Mouse (Mus musculus): ENCODE measurements around the gene Pigb.

The Pigb gene

DNA sequence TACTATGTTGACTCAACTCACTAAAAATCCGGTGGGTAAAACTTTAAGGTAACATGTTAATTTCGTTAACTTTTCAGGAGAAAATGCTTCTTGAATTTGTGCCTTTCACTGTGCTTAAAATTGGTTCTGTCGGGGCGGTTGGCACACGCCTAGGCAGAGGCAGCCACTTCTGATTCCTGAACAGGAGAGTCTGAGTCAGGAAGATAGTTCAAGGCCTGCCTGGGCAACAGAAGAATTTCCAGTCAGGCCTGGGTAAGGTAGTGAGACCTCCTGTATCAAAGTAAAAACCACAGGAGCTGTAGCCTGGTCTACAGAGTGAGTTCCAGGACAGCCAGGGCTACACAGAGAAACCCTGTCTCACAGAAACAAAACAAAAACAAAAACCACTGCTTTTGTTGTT, 47.6 kb downstream of the Pigb start:
- no peak for DNase-seq (ENCODE audit: low spot score in 2 of 2)

DNA sequence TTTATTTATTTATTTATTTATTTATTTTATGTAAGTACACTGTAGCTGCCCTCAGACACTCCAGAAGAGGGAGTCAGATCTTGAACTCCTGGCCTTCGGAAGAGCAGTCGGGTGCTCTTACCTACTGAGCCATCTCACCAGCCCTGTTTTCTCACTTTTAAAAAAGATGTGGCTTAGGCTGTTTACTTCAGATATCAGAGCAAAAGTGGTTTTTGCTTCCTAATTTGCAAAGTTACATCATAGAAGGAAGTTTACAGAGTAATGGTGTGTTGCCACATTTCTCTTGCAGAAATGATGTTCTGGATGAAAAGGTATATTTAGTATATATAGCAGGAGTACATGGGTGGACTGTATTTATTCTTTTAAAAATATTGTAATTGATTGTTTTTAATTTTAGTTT, 48.8 kb downstream of the Pigb start:
- DNase-seq (ENCODE audit: low spot score in 2 of 2) = no peak

DNA sequence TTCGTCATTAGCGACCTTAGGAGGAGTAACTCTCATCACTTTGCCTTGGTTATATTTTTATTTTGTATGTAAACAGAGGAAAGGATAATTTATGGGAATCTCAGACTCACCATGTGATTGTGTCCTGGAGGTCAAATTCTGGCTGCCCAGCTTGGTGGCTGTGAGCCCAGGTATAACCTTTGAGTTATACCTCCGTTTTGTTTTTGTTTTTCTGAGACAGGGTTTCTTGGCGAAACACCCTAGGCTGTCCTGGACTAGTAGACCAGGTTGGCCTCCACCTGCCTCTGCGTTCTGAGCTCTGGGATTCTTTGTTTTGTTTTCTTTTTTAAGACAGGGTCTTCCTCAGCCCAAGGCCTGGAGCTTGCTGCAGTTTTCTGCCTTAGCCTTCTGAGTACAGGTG, 51.5 kb downstream of the Pigb start:
- DNase-seq (ENCODE audit: low spot score in 2 of 2) = no peak

DNA sequence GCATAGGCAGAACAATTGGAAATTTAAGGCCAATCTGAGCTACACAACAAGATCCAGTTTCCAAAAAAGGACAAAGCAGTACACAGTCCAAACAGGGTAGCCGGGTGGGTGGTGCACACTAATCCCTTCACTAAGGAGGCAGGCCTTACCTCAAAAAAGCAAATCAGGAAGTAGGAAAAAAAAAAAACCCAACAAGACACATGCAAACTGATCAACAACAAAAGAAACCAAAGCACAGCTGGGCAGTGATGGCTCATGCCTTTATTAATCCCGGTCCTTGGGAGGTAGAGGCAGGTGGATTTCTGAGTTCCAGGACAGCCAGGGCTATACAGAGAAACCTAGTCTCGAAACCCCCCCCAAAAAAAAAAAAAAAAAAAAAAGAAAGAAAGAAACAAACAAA, 52.5 kb downstream of the Pigb start:
- no peak for DNase-seq (ENCODE audit: low spot score in 2 of 2)

DNA sequence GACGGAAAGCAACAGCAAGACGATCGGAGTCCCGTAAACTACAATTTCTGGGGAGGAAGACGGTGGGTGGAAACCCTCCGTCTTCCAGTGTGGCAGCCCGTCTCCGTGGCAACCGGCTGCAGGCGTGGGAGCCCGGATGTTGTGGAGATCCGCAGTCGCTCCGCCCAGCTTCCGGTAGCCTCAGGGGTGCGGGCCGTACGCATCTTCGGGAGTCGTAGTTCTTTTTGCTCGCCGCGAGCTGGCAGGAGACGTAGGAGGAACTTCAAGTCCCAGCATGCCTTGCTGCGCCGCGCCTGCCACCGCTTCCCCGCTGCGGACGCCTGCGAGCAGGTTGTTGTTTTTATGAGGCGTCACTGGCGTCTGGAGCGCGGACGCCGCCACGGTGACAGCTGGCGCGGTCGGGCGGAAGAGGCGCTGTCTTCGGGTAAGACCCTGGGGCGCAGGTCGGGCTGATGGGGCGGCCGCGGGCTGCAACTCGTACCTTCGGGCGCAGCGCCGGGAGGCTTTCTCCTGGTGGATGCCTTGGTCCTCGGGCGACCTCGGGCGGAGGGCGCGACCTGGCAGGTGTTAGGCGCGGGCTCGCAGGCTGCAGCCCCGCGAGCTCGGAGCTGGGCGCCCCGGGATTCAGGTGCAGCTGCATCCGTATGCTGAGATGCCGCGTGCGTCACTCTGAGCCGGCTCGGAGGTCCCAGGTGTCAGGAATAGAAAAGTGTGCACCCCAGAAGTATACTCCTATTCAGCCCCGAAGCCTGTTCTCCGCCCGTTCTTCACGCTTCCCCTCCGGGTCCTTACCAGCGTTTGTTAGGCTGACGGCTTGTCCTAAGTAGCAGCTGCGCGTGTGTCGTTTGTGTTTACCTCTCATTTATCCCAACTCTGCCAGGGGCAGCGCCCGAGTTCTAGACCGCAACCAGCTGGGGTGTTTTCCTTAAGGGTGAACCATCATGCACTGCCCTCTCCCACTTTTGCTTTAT, 54.6 kb downstream of the Pigb start, which contains the start of the genes Ccpg1os and Ccpg1:
Ccpg1os (minus strand) TSS at position 133 of the 971 bp plus-strand sequence.
Ccpg1 (plus strand) TSS at position 180 of the 971 bp plus-strand sequence.
- DNase-seq (ENCODE audit: low spot score in 2 of 2) = peak; percentile 95 to 98

DNA sequence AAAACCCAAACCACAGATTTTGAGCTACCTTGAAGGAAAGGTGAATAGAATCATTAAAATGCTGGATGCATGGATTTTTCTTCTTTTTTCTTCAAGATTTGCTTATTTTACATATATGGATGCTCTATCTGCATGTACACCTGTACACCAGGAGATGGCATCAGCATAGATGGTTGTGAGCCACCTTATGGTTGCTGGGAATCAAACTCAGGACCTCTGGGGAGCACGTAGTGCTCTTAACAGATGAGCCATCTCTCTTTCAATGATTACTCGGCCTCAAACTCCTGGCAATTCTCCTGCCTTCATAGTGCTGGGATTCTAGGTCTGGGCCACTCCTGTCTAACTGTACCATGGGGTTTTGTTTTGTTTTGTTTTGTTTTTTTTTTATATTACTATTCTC, 57.1 kb downstream of the Pigb start:
- no peak for DNase-seq (ENCODE audit: low spot score in 2 of 2)

DNA sequence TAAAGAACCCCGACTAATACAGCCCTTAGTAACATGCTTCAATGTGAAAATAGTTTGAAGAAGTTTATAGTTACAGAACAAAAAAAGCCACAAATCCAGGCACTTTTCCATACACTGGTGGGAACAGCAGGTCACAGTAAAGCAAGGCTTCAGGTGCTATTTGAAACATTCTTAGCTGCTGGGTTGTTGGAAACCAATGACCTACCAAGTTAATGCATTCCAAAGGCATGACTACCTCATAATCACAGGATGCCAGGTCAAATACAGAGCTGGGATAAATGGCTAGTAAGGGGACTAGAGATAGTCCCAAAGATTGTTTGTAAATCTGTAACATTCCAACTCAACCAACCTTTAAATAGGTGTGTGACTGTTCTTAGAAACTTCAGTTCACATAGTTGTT, 64.9 kb downstream of the Pigb start:
- DNase-seq (ENCODE audit: low spot score in 2 of 2) = no peak

DNA sequence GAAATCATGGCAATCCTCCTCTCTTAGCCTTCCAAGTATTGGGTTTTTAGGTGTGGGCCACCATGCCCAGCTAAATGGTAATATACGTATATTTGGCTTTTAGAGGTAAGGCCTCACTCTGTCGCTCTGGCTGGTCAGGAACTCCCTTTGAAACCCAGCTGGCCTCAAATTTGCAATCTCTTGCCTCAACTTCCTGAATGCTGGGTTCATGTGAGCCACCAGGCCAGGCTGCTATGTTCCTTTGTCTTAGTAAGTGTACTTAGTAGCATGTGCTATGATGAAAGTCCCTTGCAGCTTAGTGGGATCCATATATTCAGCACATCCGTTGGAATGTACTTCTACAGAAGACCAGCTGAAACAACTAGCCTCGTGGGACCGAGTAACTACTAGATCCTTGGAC, 65.4 kb downstream of the Pigb start:
- DNase-seq (ENCODE audit: low spot score in 2 of 2) = no peak

DNA sequence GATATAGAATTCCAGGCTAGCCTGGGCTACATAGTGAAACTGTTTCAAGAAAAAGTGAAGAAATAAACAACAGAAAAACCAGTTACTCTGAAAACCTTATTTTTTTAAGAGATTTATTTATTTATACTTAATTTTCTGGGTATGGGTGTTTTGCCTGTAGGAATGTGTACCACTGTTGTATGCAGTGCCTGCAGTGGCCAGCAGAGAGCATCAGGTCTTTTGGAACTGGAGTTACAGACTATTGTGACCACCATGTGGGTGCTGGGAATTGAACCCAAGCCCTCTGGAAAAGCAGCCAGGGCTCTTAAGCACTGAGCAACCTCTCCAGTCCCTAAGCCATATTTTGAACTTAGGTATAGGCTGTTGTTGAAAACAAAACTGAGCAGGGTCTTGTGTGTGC, 67.2 kb downstream of the Pigb start:
- no peak for DNase-seq (ENCODE audit: low spot score in 2 of 2)

DNA sequence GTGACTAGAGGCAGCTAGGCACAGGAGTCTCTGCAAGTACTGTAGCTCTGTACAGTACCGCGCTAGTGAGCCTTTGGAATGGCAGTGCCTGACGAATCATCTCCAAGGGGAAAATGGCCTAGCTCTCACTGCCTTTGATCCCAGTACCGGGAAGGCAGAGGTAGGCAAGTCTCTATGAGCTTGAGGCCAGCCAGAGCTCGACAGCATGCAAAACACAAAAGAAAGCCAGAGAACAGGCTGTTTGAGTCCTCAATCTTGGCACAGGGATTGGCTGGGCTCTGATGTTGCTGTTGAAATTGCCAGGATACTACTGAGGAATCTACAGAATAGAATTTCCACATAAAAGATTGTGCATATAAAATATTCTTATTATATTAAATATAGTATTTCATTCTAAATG, 67.7 kb downstream of the Pigb start:
- no peak for DNase-seq (ENCODE audit: low spot score in 2 of 2)

DNA sequence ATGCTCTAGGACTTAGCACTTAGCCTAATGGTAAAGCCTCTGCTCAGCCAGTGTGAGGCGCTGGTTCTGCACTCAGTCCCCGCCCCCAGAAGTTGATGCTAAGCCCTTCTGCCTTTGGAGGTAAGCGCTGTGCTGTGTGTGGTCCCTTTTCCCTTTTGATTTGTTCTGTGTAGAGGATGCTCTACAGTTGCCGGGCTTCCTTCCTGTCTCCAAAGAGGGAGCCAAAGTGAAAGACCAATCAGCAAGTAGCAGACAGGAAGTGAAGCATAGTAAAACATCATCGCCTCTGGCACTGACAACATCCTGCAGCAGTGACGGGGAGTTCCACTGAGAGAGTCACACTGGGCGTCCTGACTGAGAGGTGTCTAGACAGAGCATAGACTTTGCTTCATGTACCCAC, 70.3 kb downstream of the Pigb start:
- DNase-seq (ENCODE audit: low spot score in 2 of 2) = no peak

DNA sequence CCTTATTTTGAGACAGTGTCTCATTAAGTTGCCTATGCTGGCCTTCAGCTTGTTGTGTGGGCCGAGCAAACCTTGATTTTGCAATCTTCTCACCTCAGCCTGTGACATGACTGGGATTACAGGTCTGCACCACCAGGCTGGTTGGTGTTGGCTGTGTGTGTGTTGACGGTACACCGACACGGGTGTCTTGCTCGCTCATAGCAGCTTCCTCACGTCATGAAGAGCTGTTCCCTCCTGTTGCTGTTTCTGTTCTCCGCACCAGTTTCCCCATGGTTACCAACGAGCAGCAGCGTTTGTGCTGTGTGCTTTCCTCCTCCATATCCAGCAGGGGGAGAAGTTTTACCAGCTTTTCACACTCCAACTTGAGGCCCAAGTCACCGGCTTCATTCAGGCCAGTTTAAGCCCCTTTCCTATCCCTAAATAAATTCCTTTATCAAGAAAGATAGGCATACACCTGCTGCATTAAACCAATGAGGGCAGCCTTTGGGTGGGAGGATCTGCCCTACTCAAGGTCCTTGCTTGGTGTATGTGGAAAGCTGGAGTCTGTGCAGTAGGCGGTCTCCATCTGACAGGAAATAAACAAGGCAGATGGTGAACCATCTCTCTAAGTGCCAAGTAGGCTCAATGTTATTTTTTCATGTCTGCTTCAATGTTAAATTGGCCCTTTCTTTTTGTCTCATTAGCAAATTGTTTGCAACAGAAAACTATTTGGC, 71.7 kb downstream of the Pigb start:
- DNase-seq (ENCODE audit: low spot score in 2 of 2) = peak; percentile 58 to 68

DNA sequence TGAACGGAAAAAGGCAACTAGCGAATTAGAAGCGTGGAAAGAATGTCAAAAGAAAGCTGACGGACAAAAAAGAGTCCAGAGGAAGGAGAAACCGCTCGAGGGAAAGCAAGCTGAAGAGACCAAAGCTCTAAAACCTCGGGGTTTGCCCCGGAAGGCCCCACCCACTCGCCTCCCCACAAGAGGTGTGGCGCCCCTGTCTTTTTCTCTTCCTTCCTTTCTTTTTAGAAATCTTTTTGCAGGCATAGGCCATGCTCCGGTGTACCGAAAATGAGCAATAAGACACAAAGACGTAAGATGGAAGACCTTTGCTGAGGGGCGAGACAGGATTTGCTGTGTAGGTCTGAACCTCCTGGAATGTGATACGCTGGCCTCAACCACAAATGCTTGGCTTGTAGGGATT, 78.2 kb downstream of the Pigb start:
- no peak for DNase-seq (ENCODE audit: low spot score in 2 of 2)

DNA sequence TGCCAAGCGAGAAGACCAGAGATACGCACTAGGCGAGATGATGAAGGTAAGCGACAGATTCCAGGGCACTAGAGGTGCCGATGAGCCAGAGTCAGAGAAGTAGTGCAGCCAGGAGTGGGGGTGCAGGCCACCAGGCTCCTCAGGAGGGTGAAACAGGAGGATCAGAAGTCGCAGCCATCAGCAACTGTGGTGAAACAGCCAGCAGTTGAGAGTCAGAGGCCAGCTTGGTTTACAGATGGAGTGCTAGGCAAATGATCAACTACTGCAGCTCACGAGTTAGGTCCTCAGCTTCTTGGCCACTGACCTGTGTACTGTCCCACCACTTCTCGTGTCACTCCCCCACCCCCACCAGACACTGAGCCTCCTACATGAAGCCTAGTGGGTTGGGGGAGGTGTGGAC, 78.8 kb downstream of the Pigb start:
- DNase-seq (ENCODE audit: low spot score in 2 of 2) = no peak

DNA sequence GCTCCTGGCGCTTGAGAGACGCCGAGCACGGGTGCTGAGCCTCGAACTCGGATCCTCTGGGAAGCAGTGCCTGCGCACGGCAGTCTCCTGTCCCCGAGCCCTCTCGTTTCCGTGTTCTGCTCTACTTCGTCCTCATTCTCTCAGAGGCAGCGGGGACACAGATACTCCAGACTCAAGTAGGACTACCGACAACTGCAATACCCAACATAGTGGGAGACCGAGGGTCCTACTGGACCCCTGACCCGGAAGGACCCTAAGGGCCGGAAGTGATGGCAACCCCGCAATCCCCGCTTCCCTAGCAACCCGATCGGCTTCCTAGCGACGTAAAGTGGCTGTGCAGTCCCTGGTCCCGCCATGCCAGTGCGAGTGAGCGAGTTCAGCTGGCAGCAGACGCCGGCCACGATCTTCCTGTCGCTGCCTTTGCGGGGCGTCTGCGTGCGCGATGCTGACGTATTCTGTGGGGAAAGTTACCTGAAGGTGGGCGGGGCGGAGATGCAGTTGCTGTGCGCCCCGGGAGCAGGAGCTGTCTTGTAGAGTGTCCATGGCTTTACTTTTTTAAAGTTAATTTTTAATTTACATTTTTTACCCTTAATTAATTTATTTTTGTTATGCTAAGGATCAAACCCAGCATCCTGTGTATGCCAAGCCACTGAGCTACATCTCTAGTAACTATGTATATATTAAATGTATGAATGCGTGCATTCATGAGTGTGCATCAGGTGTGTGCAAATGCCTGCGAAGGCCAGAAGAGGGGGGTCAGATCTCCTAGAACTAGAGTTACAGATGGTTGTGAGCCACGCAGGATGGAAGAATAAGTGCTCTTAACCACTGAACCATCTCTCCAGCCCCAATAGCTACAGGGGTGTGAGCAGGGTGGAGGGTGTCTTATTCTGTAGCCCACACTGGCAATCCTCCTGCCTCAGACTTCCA, 81.4 kb downstream of the Pigb start, which contains the start of the genes Dyx1c1 and Gm44503:
Dyx1c1 (plus strand) TSS at position 265 of the 930 bp plus-strand sequence.
Gm44503 (plus strand) TSS at position 332 of the 930 bp plus-strand sequence.
- DNase-seq (ENCODE audit: low spot score in 2 of 2) = peak; percentile 59 to 65
